Mouse (Mus musculus) left cerebral cortex, postnatal 36 days (tissue): ENCODE data around the gene Lgals3. TPM values are rescaled to one million over a fixed set of nuclear protein-coding genes. Genes with fewer than 3 reads are reported as not detected.

Source experiments
- DNase-seq, 2 experiments: peaks; one replicate each; pipeline ENCODE4 v3.0.0; 2021 to 2022; ENCODE audit warnings: low spot score in 2 of 2, mixed read lengths in 1 of 2
- intact Hi-C: fragments of 180-260 bp; cut with DNase I; formaldehyde crosslinking; loops from one replicate; pipeline ENCODE4 v1.15.1; 2025
- total RNA-seq, 2 experiments: library from RNA; stranded (reverse); gene quantifications; 2 replicates each; pipeline ENCODE4 v1.2.3; 2021

Gene Lgals3
- total RNA-seq, 2 experiments from 2014 or later = 0.49 TPM; not detected in 1

- DNase-seq = peak; percentile 85 to 88
- intact Hi-C loops = no loop called here
Observed at GRCm38 (mm10) chr14:47417775-47418665, 50.5 kb downstream of the Lgals3 start, which contains the start of gene Dlgap5. Dlgap5 (minus strand) TSS chr14:47418407.

GRCm38 (mm10) chr14:47418666-47418991 is 51.1 kb downstream of the Lgals3 start:
- DNase-seq = no peak
- intact Hi-C loops = no loop called here

- intact Hi-C loops = no loop called here
- no peak for DNase-seq
Observed at GRCm38 (mm10) chr14:47419034-47419625, 51.6 kb downstream of the Lgals3 start.

GRCm38 (mm10) chr14:47419723-47420276 is 52.2 kb downstream of the Lgals3 start:
- no peak for DNase-seq
- intact Hi-C loops = no loop called here

GRCm38 (mm10) chr14:47421606-47422005 is 54.1 kb downstream of the Lgals3 start:
- DNase-seq = no peak
- intact Hi-C loops = no loop called here

GRCm38 (mm10) chr14:47422466-47422865 is 54.9 kb downstream of the Lgals3 start:
- intact Hi-C loops = no loop called here
- DNase-seq = no peak

- DNase-seq = no peak
- intact Hi-C loops = no loop called here
Observed at GRCm38 (mm10) chr14:47432987-47433386, 65.4 kb downstream of the Lgals3 start.

Other genes starting within 250 kb of the Lgals3 start
- gene Gch1, start 178.3 kb upstream of the Lgals3 start, total RNA-seq = 1 to 10 TPM; 1.1 to 1.5 TPM
- 1 to 10 TPM; 4.2 to 5.9 TPM for gene Wdhd1, start 90.9 kb upstream of the Lgals3 start, total RNA-seq
- 10 to 100 TPM; 11.5 to 11.6 TPM for gene Socs4, start 90.8 kb upstream of the Lgals3 start, total RNA-seq
- 10 to 100 TPM; 42.6 to 54.0 TPM for gene Mapk1ip1l, start 69.5 kb upstream of the Lgals3 start, total RNA-seq
- 1 to 10 TPM in 1 of 2 experiments, not detected in 1; 1.1 TPM for gene Dlgap5, start 50.7 kb downstream of the Lgals3 start, total RNA-seq
- gene Fbxo34, start 82.7 kb downstream of the Lgals3 start, total RNA-seq = 100 to 1,000 TPM in 1 of 2 experiments, 10 to 100 TPM in 1; 98.4 to 118 TPM
- gene Atg14, start 202.9 kb downstream of the Lgals3 start, total RNA-seq = 10 to 100 TPM; 16.3 to 20.5 TPM